ENCODE assay signal across 11 mouse cellular contexts in the genomic region with DNA sequence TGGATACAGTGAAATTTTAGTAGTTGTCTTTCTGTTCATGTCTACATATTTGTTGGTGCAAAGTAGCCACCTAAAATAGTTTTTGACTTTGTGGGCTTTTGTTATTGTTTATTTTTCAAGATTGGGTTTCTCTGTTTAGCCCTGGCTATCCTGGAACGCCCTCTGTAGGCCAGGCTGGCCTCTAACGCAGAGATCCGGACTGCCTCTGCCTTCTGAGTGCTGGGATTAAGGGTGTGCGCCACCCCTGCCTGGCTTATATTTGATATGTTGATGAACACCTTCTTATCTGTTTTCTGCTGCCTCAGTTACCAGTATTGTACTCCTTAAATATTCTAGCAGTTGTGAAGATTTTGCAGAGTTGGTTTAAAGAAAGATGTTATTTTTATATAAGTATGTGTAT.
"Had no signal": no experiment of that assay in that cellular context is flagged by ENCODE, and none has a peak within 500 bp of the region (broad histone marks: within the 10 kb centered on the region; RNA-seq: fewer than 3 reads in every experiment).

No protein-coding gene starts in this region.

- ATAC-seq: intestine, postnatal 0 days; midbrain, embryonic 13.5 days had no signal

- H3K4me3 ChIP-seq: left cerebral cortex, adult 2 months; limb, embryonic 10.5 days; midbrain, embryonic 13.5 days had no signal

- H3K27ac ChIP-seq: left cerebral cortex, adult 2 months; limb, embryonic 10.5 days; macrophage; midbrain, embryonic 13.5 days had no signal

- H3K4me2 ChIP-seq: lung, embryonic 14.5 days; midbrain, embryonic 13.5 days had no signal

- H3K9me3 ChIP-seq: limb, embryonic 10.5 days; midbrain, embryonic 13.5 days had no signal

- H3K27me3 ChIP-seq: midbrain, embryonic 13.5 days had no signal

- H3K36me3 ChIP-seq: limb, embryonic 10.5 days; midbrain, embryonic 13.5 days had no signal

- H3K4me1 ChIP-seq: midbrain, embryonic 13.5 days had no signal

- DNase-seq: kidney, adult 8-10 months; kidney, postnatal 25 days; lung, embryonic 14.5 days; lung, postnatal 14 days; right cerebral cortex, postnatal 25 days; thymus, postnatal 4 days had no signal

- H3K9ac ChIP-seq: lung, embryonic 14.5 days; midbrain, embryonic 13.5 days had no signal
